Mouse (Mus musculus) E14TG2a.4 (cell line): ENCODE data around the gene Olfr703.
A peak's percentile ranks its signal among the peaks of the same experiment; 100 is the strongest.

Source experiments
- H3K27me3 ChIP-seq: 2 replicates; pipeline ENCODE4 v1.6.1; 2014; ENCODE audit warnings: low read length, control low read depth; ENCODE audit not compliant: insufficient read depth
- H3K36me3 ChIP-seq: 2 replicates; pipeline ENCODE4 v1.6.1; 2014; ENCODE audit warnings: low read length, control low read depth; ENCODE audit not compliant: insufficient read depth
- H3K4me1 ChIP-seq: replicated peaks from 2 replicates; pipeline ENCODE4 v1.6.1; 2014; ENCODE audit warnings: low read depth, low read length, control low read depth
- H3K4me3 ChIP-seq: replicated peaks from 2 replicates; pipeline ENCODE4 v1.5.1; 2014; ENCODE audit warnings: mild to moderate bottlenecking, low read length
- H3K9me3 ChIP-seq: 2 replicates; pipeline ENCODE4 v1.6.1; 2014; ENCODE audit warnings: low read length, control low read depth
- CTCF ChIP-seq: conservative IDR thresholded peaks from 2 replicates; pipeline ENCODE4 v1.5.1; 2014; ENCODE audit warnings: low read length
- NANOG ChIP-seq: IDR thresholded peaks from 2 replicates; pipeline ENCODE4 v1.6.1; 2014; ENCODE audit warnings: borderline replicate concordance, low read length, mixed read lengths
- POU5F1 ChIP-seq: IDR thresholded peaks from 2 replicates; pipeline ENCODE4 v1.6.1; 2014; ENCODE audit warnings: low read length, borderline replicate concordance

Gene Olfr703

GRCm38 (mm10) chr7:106843060-106843459 lies at the start of gene Olfr703:
Olfr703 (plus strand) TSS chr7:106843360.
- H3K4me3 ChIP-seq: no peak within 1 kb of the TSS
- H3K27me3 ChIP-seq: no peaks in the 10 kb centered on the region
- H3K4me1 ChIP-seq: no peaks in the 10 kb centered on the region
- H3K36me3 ChIP-seq: no peaks in the 10 kb centered on the region
- no peak for TF ChIP-seq NANOG
- no peak for TF ChIP-seq POU5F1
- no peak for TF ChIP-seq CTCF
- peaks cover 6% of the 10 kb centered on the region; the same call in 1 of the 2 replicates for H3K9me3 ChIP-seq

- Histone ChIP-seq H3K36me3 (no peaks in the 10 kb centered on the region), H3K27me3 (no peaks in the 10 kb centered on the region), H3K4me3 (no peak within 1 kb of the TSS), H3K4me1 (no peaks in the 10 kb centered on the region), H3K9me3 (no peaks in the 10 kb centered on the region)
- no peak for TF ChIP-seq NANOG
Observed at GRCm38 (mm10) chr7:106808734-106809133, 34.4 kb upstream of the Olfr703 start, which contains the start of gene Olfr700. Olfr700 (minus strand) TSS chr7:106808834.

- no peaks in the 10 kb centered on the region for H3K36me3 ChIP-seq
- no peak for TF ChIP-seq POU5F1
- H3K9me3 ChIP-seq: no peaks in the 10 kb centered on the region
- no peak within 1 kb of the TSS for H3K4me3 ChIP-seq
- H3K4me1 ChIP-seq: no peaks in the 10 kb centered on the region
- no peaks in the 10 kb centered on the region for H3K27me3 ChIP-seq
Observed at GRCm38 (mm10) chr7:106813829-106814228, 29.3 kb upstream of the Olfr703 start, which contains the start of gene Olfr701. Olfr701 (plus strand) TSS chr7:106814129.

- no peak overlapping the region for H3K4me3 ChIP-seq
- no peaks in the 10 kb centered on the region for H3K4me1 ChIP-seq
- no peaks in the 10 kb centered on the region for H3K9me3 ChIP-seq
- H3K27me3 ChIP-seq: no peaks in the 10 kb centered on the region
- no peaks in the 10 kb centered on the region for H3K36me3 ChIP-seq
- no peak for TF ChIP-seq POU5F1
- TF ChIP-seq CTCF: peak; percentile 52
Observed at GRCm38 (mm10) chr7:106815775-106816174, 27.4 kb upstream of the Olfr703 start.

GRCm38 (mm10) chr7:106818414-106818813 lies 24.7 kb upstream of the Olfr703 start:
- no peaks in the 10 kb centered on the region for H3K27me3 ChIP-seq
- H3K9me3 ChIP-seq: no peaks in the 10 kb centered on the region
- H3K36me3 ChIP-seq: no peaks in the 10 kb centered on the region
- TF ChIP-seq NANOG (no peak), POU5F1 (no peak), CTCF (no peak)
- no peak overlapping the region for H3K4me3 ChIP-seq
- H3K4me1 ChIP-seq: no peaks in the 10 kb centered on the region

- Histone ChIP-seq H3K4me3 (no peak within 1 kb of the TSS), H3K27me3 (no peaks in the 10 kb centered on the region), H3K4me1 (no peaks in the 10 kb centered on the region), H3K9me3 (no peaks in the 10 kb centered on the region), H3K36me3 (no peaks in the 10 kb centered on the region)
- no peak for TF ChIP-seq NANOG
- no peak for TF ChIP-seq CTCF
- TF ChIP-seq POU5F1: no peak
Observed at GRCm38 (mm10) chr7:106833793-106834192, 9.4 kb upstream of the Olfr703 start, which contains the start of gene Olfr702. Olfr702 (minus strand) TSS chr7:106833893.

- H3K9me3 ChIP-seq: no peaks in the 10 kb centered on the region
- H3K36me3 ChIP-seq: no peaks in the 10 kb centered on the region
- no peak within 1 kb of the TSS for H3K4me3 ChIP-seq
- no peaks in the 10 kb centered on the region for H3K27me3 ChIP-seq
- no peaks in the 10 kb centered on the region for H3K4me1 ChIP-seq
- no peak for TF ChIP-seq POU5F1
- no peak for TF ChIP-seq NANOG
- no peak for TF ChIP-seq CTCF
Observed at GRCm38 (mm10) chr7:106862885-106863284, 19.7 kb downstream of the Olfr703 start, which contains the start of gene Olfr704. Olfr704 (plus strand) TSS chr7:106863185.

- no peaks in the 10 kb centered on the region; the same call in 1 of the 2 replicates for H3K9me3 ChIP-seq
- no peak for TF ChIP-seq CTCF
- no peak for TF ChIP-seq NANOG
- no peak for TF ChIP-seq POU5F1
- no peaks in the 10 kb centered on the region for H3K36me3 ChIP-seq
- H3K27me3 ChIP-seq: no peaks in the 10 kb centered on the region; the same call in 1 of the 2 replicates
- no peaks in the 10 kb centered on the region for H3K4me1 ChIP-seq
- H3K4me3 ChIP-seq: no peak within 1 kb of the TSS
Observed at GRCm38 (mm10) chr7:106876791-106877190, 33.6 kb downstream of the Olfr703 start, which contains the start of gene Olfr705. Olfr705 (minus strand) TSS chr7:106876891.

- H3K4me3 ChIP-seq: no peak within 1 kb of the TSS
- H3K27me3 ChIP-seq: no peaks in the 10 kb centered on the region
- no peaks in the 10 kb centered on the region for H3K4me1 ChIP-seq
- H3K36me3 ChIP-seq: no peaks in the 10 kb centered on the region
- TF ChIP-seq POU5F1: no peak
- TF ChIP-seq NANOG: no peak
- no peak for TF ChIP-seq CTCF
- no peaks in the 10 kb centered on the region for H3K9me3 ChIP-seq
Observed at GRCm38 (mm10) chr7:106888062-106888461, 44.9 kb downstream of the Olfr703 start, which contains the start of gene Olfr706. Olfr706 (minus strand) TSS chr7:106888162.
